Mouse (Mus musculus) lung, postnatal 25 days (tissue): ENCODE measurements around the gene Lrp2bp.

Source experiments
- DNase-seq: peaks from one replicate; pipeline ENCODE4 v3.0.0; 2022; ENCODE audit warnings: low spot score

Lrp2bp gene

GRCm38 (mm10) chr8:45999138-45999783 is at the start of gene Lrp2bp:
TSS of gene Lrp2bp (plus strand) at chr8:45999303.
- DNase-seq = peak; percentile 41

DNA sequence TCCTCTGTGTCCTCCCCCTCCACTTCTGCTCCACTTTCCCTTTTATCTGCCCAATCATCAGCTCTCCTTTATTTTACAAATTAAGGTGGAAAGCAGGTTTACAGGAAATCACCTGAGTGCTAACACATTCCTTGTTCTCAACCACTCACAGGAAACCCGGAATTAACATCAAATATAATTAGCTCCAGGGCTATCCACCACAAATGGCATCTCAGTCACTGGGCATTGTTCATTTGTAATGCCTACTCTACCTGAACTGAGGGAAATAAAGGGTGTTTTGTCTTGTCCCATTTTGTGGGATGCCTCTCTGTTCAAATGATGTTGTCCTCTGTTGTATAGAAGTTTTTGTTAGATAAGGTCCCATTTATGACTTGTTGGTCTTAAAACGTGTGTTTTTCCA is 48.5 kb upstream of the Lrp2bp start:
- DNase-seq = no peak

- DNase-seq = no peak
Measured at GRCm38 (mm10) chr8:45970894-45971293, 28.2 kb upstream of the Lrp2bp start.

GRCm38 (mm10) chr8:45973988-45974505 is 25.1 kb upstream of the Lrp2bp start:
- no peak for DNase-seq

DNA sequence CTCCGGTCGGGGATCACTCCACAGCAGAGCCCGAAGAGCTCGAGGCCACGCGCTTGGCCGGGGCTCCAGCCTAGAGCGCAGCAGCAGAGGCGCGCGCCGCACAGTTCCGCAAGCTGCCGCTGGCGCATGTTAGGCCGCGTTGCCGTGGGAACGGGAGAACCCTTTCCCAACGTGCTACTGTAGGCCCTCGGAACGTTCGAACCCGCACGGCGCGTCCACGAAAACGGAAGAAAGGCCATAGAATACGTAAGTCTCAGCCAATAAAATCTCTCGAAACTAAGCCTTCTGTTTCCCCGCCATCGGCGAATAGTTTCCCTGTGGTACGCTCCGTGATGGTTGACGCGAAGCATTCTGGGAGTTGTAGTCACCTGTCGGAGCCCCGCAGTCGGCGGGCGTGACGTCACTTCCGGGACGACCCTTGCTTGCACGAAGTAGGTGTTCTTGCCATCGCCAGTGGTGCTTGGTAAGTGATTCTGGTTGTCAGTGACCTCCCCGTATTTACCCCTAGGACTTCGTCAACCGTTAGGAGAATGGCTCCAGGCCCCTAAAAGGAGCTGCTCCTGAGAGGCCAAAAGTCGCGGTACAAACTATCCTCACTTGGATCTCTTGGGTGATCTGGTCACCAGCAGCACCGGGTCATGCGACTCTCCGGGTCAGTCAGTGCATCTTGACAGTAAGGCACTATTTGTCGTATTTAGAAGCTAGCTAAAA is 23.8 kb upstream of the Lrp2bp start, which contains the start of the genes 1700029J07Rik and Ufsp2:
Gene 1700029J07Rik (minus strand): TSS at position 127 of the 711 bp plus-strand sequence.
Gene Ufsp2 (plus strand): TSS at position 403 of the 711 bp plus-strand sequence.
- peak; percentile 97 for DNase-seq

DNA sequence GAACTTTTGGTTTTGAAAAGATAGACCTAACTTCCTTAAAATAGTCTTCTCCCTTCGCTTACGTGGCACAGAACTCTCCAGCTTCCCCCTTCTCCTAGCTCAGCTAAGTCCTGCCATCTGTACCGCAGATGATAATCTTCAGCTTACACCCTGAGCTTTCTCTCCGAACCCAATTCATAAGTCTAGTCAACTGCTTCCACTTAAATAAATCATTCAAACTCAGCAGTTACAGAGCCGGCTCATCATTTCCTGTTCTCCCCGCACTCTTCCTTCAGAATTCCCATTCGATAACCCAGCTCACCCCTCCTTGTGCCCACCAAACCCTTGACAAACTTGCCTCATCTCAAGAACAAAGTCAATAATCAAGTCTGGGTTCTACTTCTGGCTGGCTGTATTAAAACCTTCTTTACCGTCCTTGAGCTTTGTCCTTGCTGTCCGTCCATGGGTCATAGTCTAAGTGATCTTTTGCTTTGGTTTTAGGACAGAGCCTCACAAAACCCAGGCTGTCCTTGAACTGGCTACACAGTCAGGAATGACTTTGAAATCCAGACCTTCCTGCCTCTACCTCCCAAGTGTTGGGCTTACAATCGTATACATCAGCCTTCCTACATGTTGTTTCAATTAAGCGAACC is 23.1 kb upstream of the Lrp2bp start:
- DNase-seq = no peak

GRCm38 (mm10) chr8:45986665-45987064 is 12.4 kb upstream of the Lrp2bp start:
- no peak for DNase-seq

DNA sequence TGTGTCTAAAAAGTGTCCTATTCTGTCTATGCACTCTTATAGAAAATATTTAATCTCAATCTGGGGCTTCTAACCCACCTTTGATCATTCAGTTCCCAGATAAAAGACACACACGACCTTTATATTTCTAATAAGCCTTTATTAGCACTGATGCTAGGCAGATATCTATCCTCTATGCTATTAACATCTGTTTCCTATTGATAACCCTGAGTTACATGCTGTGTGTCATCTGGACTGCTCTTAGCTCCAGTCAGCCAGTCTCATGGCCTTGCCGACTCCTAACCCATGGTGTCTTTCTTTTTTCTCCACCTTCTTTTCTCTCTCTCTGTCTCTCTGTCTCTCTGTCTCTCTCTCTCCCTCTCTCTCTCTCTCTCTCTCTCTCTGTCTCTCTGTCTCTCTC is 10.9 kb upstream of the Lrp2bp start:
- DNase-seq = no peak

DNA sequence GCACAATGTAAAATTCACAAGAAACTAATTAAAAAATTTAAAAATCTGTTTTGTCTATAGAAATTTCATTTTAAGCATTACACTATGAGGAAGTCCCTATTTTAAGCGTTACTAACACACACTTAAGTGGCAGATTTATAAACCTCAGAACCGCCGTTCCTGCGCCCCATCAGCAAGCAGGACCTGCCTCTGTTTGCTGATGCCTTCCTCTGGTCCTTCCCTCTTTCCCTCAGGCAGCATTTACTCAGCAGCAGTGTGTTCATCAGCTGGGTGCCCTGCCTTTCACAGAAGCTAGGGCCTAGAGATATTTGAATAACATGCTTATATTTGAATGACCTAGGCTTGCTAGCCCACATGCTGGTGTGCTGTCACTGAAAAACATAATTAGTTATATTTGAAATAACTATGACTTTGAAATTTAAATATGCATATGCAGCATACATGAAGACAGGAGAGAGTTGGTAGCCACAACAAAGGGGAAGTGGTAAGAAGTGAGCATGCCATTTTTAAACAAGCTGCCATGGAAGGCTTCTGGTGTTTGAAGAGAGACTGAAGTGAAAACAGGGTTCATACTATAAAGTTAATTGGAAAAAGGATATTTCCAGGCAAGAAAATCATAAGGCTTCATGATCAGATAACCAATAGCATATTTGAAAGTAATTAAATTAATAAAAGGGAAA is 8.3 kb upstream of the Lrp2bp start:
- DNase-seq = no peak

DNA sequence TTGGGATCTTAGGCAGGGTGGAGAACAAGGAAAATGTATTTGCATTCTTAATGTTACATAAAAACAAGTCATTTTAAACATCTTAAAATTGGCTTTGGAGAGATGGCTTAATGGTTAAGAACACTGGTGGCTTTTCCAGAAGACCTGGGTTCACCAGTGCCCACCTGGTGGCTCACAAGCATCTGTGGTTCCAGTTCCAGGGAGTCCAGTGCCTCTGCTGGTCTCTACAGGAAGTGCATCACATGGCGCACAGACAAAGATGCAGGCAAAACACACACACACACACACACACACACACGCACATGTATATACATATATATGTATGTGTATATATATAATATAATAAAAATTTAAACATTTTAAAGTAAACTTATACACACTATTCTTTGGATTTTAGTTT is 5.0 kb upstream of the Lrp2bp start:
- no peak for DNase-seq

- no peak for DNase-seq
Measured at GRCm38 (mm10) chr8:45995576-45995975, 3.5 kb upstream of the Lrp2bp start.

GRCm38 (mm10) chr8:45998228-45998627 is 875 bp upstream of the Lrp2bp start:
- no peak for DNase-seq

DNA sequence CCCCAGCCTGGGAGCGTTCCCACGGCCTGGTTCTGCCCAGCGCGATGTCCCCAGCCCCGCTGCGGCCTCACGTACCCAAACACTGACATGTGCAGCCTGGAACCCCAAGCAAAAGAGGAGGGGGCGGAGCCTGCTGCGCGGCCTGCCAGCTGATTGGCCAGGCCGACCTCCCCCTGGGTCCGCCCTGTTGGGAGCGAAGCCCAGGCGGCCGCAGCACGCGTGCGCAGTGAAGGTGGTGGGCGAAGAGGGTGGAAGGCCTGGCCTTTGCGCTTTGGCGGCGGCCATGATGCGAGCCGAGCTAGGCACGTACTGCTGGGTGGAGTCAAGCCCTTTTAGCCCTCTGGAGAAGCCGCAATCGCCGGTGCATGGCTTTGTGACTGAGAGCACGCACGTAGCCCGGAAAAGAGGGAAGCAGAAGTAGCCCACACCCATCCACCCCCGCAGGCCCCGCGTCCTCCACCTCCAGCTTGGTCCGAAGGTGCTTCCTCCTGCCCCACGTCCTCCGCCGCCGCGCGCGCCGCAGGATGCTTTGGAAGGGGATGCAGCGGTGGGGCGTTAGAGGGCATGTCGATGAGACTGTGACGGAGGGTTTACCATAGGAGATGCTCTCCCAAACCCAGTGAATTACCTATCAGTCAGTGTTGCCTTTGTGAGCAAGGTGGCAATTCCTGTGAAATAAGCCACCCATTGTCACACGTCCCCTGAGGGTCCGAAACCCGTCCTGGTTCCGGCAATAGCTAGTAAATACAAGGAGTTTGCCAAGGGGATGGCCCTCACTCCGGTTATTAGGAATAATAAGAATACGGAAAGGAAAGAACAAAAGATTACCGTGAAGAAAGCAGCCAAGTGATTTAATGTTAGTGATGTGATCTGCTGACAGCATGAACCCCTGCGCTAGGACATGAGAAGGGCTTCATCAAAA is 942 bp downstream of the Lrp2bp start:
- peak; percentile 99 for DNase-seq

DNA sequence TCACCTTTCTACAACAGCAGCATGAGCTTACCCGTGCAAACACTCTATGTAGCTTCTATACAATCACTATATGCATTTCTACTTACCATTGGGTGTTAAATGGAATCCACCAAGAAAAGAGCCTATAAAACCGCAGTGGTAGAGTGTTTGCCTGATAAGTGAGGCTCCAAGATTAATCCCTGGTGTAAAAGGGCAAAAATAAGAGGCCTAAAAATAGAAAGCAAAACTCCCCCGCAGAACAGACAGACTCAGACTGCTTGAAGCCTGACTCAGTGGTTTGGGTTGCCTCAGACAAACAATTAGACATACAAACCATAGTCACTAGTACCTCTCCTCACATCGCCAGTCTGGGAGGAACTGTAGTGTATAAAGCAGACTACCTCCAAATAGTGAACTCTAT is 6.5 kb downstream of the Lrp2bp start, which contains the start of gene Ankrd37:
Gene Ankrd37 (minus strand): TSS at position 112 of the 400 bp plus-strand sequence.
- no peak for DNase-seq

GRCm38 (mm10) chr8:46007050-46007672 is 8.1 kb downstream of the Lrp2bp start:
- DNase-seq = no peak

GRCm38 (mm10) chr8:46010306-46010705 is 11.2 kb downstream of the Lrp2bp start:
- no peak for DNase-seq

DNA sequence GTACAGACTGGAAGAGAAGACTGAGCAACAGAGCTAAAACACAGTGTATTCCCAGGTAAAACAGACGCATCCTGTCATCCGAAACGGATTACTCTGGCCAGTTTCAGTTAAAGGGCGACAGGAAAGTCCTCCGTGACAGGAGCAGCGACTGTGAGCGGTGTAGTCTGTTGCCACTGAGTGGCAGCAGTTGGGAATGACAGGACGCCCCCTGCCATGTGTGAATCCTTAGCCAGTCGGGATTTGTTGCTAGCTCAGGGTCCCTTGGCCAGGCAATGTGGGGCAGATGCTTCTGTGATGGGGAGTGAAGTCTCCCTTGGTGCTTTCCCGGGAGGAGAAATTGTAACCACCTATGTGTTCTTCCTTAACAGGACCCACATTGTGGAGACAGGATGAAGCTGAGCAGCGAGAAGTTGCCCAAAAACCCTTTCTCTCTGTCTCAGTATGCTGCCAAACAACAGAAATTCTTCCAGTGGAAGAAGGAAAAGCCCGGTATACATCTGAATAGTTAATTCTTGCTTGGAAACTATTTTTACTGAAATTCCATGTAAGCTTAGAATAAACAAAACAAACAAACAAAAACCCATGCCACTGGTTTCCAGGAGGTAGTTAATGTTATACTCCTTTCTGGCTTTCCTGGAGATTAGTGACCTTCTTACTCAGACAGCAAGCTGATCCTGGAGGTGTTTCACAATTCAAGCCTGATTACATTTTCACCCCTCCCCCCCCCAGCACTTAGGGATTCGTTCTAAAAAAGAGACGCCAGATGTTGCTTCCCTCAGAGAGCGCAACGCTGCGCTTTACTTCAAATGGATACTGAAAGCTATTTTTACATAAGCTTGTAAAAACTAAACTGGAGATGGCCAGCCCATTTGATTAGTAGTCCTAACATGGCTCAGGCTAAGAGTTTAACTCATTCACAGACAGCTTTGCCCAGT is 11.9 kb downstream of the Lrp2bp start:
- peak; percentile 23 for DNase-seq

GRCm38 (mm10) chr8:46022203-46022602 is 23.1 kb downstream of the Lrp2bp start:
- peak; percentile 29 for DNase-seq

DNA sequence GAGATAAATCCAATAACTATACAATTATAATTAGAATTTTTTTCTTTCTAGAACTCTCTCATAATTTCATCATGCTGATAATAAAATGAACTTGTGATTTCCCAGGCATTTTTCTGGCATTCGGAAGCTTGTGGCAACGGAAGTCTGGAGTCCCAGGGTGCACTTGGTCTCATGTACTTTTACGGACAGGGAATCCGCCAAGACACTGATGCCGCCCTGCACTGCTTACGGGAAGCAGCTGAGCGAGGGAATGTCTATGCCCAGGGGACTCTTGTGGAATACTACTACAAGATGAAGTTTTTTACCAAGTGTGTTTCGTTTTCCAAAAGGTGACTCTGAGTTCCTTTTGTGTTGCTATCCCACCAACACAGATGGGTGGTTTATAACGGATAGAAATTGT is 23.7 kb downstream of the Lrp2bp start:
- DNase-seq = no peak
